Mouse (Mus musculus) layer of hippocampus, adult 9-11 months (tissue): ENCODE results near the gene Fto.
A peak's percentile ranks its signal among the peaks of the same experiment; 100 is the strongest.

Experiments
- DNase-seq: peaks from one replicate; pipeline ENCODE4 v3.0.0; 2022

The Fto gene

GRCm38 (mm10) chr8:91359511-91359910, 46.2 kb downstream of the Fto start:
- DNase-seq, result no peak

GRCm38 (mm10) chr8:91360644-91361357, 47.5 kb downstream of the Fto start:
- no peak for DNase-seq

GRCm38 (mm10) chr8:91363272-91363860, 50.0 kb downstream of the Fto start:
- no peak for DNase-seq

- DNase-seq, result no peak
Measured at GRCm38 (mm10) chr8:91364216-91364615, 50.9 kb downstream of the Fto start.

- peak; percentile 34 for DNase-seq
Measured at GRCm38 (mm10) chr8:91365804-91366203, 52.5 kb downstream of the Fto start.

GRCm38 (mm10) chr8:91370899-91371298, 57.6 kb downstream of the Fto start:
- no peak for DNase-seq

GRCm38 (mm10) chr8:91371995-91372394, 58.7 kb downstream of the Fto start:
- DNase-seq, result no peak

- no peak for DNase-seq
Measured at GRCm38 (mm10) chr8:91372780-91373577, 59.7 kb downstream of the Fto start.

- no peak for DNase-seq
Measured at GRCm38 (mm10) chr8:91375054-91375938, 62.0 kb downstream of the Fto start.

GRCm38 (mm10) chr8:91376785-91377184, 63.5 kb downstream of the Fto start:
- no peak for DNase-seq

GRCm38 (mm10) chr8:91377275-91377674, 64.0 kb downstream of the Fto start:
- no peak for DNase-seq

GRCm38 (mm10) chr8:91378846-91379499, 65.6 kb downstream of the Fto start:
- DNase-seq, result peak; percentile 69

- DNase-seq, result no peak
Measured at GRCm38 (mm10) chr8:91380796-91381542, 67.6 kb downstream of the Fto start.

- no peak for DNase-seq
Measured at GRCm38 (mm10) chr8:91381543-91382106, 68.3 kb downstream of the Fto start.

GRCm38 (mm10) chr8:91383210-91383609, 69.9 kb downstream of the Fto start:
- no peak for DNase-seq

GRCm38 (mm10) chr8:91383811-91384210, 70.5 kb downstream of the Fto start:
- no peak for DNase-seq

GRCm38 (mm10) chr8:91384389-91384788, 71.1 kb downstream of the Fto start:
- DNase-seq, result no peak

GRCm38 (mm10) chr8:91385808-91386207, 72.5 kb downstream of the Fto start:
- DNase-seq, result no peak

GRCm38 (mm10) chr8:91390369-91391020, 77.2 kb downstream of the Fto start:
- DNase-seq, result no peak

- DNase-seq, result no peak
Measured at GRCm38 (mm10) chr8:91392261-91392660, 78.9 kb downstream of the Fto start.
